Mouse (Mus musculus): ENCODE data around the gene Zfp27.
"Not testable (repeated sequence)": the region's sequence is repeated elsewhere in the genome, so short reads cannot be mapped to it uniquely, and the experiment has no call there.

Zfp27 gene

DNA sequence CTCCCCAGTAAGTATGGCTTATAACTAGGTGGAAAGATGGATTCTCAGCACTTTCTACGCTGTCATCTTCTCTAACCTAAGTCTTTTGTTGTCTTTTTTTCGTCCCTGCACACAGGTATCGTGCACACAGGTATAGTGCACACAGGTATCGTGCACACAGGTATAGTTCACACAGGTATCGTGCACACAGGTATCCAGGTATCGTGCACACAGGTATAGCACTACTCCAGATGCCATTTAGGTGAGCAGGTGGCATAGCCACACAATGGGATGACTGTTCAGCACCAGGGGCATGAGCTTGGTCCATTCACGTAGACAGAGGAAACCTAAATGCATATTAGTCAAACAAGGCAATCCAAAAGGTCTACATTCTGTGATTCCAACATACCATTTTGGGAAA, 15.9 kb downstream of the Zfp27 start:
- DNase-seq (ENCODE audit: low spot score): no peak

DNA sequence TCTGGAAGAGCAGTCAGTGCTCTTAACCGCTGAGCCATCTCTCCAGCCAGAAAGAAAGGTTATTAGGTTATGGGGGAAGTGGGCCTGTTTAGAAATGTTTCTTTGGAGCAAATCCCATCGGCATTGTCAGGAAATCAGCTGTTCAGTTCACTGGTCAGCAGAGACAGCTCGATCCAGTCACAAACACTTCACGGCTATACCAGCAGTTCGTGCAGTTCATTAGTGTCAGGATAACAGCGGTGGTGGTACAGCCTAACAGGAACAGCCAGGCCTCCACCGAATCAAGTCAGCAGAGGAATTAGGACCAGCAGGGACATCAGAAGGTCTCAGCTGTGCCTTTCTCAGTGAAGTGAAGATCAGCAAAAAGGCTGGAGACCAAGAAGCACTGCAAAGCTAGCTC, 25.5 kb downstream of the Zfp27 start:
- no peak for DNase-seq (ENCODE audit: low spot score)

GRCm38 (mm10) chr7:29880056-29880455, 26.3 kb downstream of the Zfp27 start:
- no peak for DNase-seq (ENCODE audit: low spot score)

GRCm38 (mm10) chr7:29877561-29877960, 28.8 kb downstream of the Zfp27 start:
- not testable (repeated sequence) for DNase-seq (ENCODE audit: low spot score)

DNA sequence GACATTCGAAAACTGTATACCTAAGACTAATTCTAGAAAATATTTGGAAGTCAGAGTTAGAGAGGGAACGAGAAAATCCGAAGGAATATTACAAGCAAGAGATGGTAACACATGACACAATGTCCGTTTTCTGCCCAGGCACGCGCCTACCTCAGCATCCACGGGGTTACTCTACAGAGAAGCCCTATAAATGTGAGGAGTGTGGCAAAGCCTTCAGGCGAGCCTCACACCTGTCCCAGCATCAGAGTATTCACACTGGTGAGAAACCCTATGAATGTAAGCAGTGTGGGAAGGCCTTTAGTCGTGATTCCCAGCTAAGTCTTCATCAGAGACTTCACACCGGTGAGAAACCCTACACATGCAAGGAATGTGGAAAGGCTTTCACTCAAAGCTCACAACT, 32.1 kb downstream of the Zfp27 start:
- no peak for DNase-seq (ENCODE audit: low spot score)

DNA sequence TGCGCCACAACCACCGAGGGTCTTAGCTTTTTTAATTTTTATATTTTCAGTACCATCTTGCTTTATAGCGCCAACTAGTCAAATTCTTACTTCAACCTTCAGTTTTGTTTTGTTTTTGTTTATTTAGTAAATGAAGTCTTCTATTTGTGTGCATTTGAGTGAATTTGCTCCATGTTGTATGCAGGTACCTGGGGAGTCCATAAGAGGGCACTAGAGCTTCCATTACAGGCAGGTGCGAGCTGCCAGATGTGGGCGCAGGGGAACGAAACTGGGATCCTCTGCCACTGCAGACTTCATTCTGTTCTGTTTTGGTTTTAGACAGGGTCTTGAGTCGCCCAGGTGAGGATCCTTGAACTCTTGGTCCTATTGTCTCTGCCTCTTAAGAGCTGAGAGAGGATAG, 44.7 kb downstream of the Zfp27 start:
- no peak for DNase-seq (ENCODE audit: low spot score)

- DNase-seq (ENCODE audit: low spot score): peak; percentile 45
Observed at GRCm38 (mm10) chr7:29859532-29860517, 46.5 kb downstream of the Zfp27 start, which contains the start of gene Zfp420. Gene Zfp420 (plus strand): TSS chr7:29859979.

GRCm38 (mm10) chr7:29853219-29853842, 53.0 kb downstream of the Zfp27 start, which contains the start of gene Zfp940:
Gene Zfp940 (minus strand): TSS chr7:29853669.
- DNase-seq (ENCODE audit: low spot score): peak; percentile 57

DNA sequence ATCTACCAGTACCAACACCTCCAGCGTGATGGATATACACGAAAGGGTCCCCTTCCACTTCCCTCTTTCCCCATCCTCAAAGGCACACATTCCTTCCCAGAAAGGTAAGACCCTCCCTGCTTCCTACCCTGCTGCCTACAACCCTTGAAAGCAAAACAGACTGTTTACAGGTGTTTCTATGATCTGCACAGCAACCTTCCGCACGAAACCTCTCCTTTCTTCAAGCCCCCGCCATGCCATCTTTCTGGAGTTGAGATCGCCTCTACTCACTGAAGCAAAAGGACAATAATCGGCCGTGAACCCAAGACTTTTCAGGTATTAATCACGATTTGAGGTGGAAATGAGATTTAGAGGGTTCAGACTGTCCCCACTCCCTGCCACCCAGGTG, 53.5 kb downstream of the Zfp27 start:
- no peak for DNase-seq (ENCODE audit: low spot score)

DNA sequence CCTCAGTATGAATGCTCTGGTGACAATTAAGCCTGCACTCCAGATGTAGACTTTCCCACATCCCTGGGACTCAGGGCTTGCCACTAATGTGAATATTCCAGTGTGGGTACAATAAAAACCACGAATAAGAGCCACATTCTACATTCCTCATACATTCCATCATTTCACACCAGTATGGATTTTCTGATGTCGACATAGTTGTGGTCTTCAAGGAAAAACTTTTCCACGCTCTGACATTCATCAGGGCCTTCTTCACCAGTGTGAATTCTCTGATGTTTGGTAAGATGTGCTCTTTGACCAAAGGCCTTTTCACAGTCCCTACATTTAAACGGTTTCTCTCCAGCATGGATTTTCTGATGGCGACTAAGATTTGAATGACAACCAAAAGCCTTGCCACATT, 61.8 kb downstream of the Zfp27 start:
- no peak for DNase-seq (ENCODE audit: low spot score)

Data from spleen, adult 12 weeks (tissue).